Mouse (Mus musculus) thymus, adult 18-20 months (tissue): ENCODE data around the gene Cited4.

Experiments used
- DNase-seq, 2 experiments: peaks; one replicate each; pipeline ENCODE4 v3.0.0; 2022; ENCODE audit warnings: mixed read lengths in 2 of 2

The Cited4 gene

DNA sequence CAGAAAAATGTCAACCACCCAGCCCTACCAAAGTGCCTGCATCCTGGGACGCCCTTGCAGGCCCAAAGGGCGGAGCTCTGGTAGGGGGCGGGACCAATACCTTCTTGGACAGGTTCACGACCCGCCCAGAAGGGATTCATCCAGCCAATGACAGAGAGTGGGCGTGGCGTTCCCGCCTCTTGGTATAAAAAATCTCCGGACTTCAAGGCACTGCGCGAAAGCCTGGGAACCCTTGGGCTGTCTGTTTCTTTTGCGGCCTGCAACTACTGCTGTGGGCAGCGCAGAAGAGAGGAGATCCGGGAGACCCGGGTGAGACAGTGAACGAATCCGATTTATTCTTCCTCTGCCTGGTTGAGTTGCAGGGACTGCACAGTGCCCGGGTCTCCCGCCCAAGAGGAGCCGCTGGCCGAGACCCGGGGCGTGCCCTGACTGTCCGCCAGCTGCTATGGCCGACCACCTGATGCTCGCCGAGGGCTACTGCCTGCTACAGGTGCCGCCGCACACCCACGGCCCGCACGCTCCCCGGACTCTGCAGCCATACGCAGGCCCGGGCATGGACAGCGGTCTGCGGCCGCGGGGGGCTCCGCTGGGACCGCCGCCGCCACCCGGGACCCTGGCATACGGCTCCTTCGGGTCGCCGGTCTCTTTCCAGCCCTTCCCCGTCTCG, at the start of gene Cited4:
TSS of gene Cited4 (plus strand) at position 215 of the 667 bp plus-strand sequence.
- peak; percentile 78 to 89 for DNase-seq

DNA sequence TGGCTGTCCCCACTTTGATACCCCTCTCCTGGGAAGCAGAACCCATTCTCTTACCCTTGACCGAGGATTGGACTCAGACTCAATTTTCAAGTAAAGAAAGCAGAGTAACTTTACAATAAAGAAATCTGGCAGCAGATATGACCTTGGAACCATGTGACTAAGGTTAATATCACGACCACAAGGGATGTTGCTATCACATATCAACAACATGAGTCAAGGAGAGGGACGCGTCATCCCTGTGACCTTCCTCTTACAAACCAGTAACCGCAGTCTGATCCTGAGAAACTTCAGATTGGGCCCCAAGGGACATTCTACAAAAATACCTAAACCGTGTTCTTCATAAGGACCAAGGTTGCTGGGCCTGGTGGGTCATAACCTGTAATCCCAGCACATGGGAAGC, 38.6 kb upstream of the Cited4 start:
- DNase-seq = no peak

DNA sequence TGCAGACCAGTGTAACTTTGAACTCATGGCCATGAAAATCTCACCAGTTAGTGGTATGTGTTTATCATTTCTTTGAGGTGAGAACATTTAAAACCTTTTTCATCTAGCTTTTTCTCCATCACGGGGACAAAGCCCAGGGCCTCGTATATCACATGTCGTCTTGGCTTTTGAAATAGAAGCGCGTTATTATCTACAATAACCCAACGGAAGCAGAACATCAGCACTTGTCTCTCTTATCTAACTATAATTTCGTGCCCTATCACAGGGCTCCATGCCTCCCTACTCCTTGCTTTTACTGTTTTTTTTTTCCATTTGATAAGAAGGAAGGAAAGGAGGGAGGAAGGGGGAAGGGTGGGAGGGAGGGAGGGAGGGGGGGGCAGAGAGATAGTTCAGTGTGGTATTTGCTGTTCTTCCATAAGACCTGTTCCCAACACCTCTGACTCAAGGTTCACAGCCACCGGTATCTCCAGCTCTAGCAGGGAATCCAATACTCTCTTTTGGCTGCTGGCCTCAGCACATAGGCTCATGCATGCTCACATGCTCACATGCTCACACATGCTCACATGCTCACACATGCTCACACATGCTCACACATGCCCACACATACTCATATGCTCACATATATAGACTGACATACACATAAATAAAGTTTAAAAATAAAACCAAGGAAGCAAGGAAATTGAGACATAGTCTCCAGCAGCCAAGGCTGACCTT, 36.0 kb upstream of the Cited4 start:
- DNase-seq = no peak

DNA sequence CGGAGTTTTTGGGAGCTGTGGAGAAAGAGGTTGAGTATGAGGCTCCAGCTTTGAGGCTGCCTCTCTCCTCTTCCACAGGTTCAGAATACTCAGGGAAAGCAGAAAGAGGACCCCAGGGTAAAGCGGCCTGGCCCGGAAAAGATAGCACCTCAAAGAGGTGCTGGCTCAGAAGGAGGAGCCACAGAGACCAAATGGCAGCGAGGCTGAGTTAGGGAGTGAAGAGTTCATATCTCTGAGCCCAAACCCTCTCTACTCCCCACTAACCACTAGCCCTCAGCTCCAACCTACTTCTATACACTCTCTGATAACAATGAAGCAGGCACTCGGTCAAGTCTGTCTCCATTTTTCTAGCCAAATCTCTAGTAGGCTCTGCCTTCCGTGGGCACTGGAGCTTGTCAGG, 34.5 kb upstream of the Cited4 start:
- no peak for DNase-seq

DNA sequence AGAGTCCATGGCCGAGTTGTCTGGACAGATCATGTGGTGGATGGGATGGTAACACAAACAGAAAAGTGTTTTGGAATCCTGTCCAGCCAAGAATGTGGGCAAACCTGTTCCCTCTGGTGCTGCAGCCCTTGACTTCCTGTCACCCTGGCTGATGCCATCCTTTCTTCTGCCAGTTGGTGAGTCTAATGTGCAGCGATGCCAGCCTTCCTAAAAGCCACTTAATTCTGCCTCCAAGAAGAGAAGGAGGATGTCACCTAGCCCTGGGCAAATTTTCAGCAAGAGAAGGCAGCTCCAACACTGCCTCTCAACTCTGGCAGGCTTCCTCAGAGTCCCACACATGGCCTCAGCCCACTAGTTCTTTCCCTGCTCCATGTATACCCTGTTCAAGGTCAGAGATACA, 31.0 kb upstream of the Cited4 start:
- DNase-seq = no peak

DNA sequence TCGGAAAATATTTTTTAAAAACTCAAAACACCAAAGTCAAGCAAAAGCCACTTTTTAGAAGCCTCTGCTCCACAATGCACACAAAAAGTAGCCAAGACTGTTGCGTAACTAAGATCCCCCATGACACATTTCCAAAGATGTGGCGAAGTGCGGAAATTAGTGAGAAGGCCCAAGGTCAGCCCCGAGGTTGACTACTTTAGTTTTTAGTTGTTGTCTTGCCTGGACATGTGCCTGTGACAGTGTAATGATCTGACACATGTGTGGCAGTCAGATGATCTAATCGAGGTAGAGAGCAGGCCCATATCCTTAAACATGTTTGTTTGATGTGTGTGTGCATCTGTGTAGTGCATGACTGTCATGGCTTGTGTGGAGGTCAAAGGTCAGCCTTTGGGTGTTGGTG, 24.4 kb upstream of the Cited4 start:
- no peak for DNase-seq

DNA sequence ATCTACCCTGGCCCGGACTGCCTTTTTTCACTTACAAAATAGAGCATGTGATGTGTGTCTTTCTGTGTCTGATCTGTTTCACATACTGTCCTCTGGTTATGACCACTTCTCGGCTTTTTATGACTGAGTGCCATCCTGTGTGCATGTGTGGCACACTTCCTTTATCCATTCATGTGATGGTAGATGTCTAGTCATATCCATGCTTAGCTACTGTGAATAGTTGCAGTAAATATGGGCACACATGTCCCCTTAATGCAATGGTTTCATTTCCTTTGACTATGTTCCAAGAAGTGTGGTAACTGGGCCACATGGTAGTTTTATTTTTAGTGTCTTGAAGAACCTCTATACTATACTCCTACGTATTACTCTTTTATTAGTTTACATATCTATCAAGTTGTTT, 22.5 kb upstream of the Cited4 start:
- no peak for DNase-seq

DNA sequence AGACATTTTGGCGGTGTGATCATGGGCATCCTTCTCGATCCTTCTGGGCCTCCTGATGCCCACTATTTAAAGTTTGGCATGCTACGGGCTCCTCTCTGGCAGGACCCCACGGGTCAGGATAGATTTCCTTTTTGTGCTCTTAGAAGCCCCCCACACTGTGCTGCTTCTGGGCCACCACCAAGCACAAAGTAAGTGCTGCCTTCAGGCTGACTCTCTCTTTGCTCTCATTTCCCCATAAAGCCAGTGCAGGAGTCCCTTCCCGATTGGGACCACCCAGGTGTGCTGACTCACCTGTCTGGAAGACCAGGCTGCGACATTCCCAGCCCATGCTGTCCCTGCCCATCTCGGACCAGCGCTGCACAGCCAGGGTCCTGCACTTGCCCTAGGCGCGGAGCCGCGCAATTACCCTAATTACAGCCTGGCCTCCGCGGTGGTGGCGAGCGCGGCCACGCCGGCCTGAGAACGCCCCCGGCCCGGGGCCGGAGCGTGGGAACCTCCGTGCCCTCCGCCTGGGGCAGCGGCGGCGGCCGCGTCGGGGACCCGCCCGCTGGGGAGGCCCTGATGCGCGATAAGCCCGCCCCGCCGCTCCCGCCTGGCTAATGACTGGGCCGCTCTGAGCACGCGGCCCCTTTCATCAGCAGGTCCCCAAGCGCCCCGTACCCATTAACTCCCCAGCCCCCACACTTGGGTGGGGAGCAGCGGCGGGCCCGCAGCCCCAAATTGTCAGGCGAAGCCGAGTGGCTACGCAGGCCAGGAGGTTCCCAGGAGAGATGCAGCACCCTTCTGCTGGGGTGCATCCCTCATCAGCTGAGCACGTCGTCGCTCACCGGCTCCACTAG, 16.8 kb upstream of the Cited4 start:
- DNase-seq = no peak

DNA sequence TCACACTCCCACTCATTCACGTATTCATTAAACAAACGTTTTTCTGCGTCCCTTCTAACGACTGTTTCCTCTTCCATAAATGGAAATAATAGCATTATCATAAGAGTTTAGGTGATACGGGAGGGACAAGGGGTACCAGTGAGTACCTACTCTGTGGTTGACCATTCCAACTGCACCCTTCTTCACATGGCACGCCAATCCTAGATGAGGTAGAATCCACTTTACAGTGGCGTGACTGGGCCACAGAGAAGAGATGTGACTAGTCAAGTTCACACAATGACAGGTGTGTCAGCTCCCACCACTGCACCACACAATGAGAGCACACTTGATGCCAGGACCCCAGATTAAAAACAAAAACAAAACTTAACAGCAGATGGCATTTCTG, 16.2 kb upstream of the Cited4 start:
- DNase-seq = no peak

DNA sequence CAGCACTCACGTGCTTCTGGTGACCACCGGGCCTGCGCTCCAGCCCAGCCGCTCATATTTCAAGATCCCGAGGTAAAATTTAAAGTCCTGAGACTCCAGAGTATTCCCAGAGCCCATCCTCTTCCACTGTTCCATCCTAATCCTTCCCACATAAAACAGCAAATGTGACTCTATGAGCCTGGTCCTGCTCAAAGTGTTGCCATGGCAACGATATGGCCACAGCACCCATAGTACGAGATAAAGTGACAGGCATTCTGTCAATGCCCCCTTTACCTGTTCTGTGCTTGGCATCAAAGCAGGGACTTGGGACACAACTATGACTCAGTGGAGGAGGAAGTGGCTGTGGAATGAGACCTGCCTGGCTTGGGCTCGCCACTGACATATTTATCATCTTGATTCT, 10.5 kb upstream of the Cited4 start:
- no peak for DNase-seq

DNA sequence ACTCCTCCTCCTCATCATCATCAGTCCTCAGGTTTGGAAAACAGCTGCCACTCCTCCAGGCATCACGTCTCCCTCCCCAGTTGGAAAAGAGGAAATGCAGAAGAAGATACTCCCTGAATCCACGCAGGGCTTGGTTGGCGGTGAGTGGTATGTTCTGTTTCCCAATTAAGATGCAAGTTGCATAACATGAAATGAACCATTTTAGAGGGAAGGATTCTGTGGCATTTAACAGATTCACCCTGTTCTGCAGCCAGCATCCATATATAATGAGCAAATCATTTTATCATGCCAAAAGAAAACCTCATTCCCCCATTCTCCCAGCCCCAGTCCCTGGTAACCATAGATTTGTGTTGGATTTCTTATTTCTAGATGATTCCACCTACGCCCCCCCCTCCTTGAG, 5.9 kb upstream of the Cited4 start:
- DNase-seq = no peak

DNA sequence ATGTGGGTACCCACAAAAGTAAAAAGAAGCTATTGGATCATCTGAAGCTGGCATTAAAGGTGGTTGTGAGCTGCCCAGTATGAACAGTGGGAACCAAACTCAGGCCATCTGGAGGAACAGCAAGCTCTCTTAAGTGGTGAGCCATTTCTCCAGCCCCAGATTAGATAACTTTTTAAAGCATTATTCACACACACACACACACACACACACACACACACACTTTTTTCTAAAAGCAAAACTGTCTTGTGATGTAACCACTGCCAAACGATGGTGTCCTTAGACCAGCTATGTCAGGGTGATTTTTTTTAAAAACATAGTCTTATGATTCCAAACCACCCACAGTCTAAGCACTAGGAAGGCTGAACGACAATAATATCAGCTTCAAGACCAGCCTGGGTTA, 1.8 kb upstream of the Cited4 start:
- DNase-seq = no peak

DNA sequence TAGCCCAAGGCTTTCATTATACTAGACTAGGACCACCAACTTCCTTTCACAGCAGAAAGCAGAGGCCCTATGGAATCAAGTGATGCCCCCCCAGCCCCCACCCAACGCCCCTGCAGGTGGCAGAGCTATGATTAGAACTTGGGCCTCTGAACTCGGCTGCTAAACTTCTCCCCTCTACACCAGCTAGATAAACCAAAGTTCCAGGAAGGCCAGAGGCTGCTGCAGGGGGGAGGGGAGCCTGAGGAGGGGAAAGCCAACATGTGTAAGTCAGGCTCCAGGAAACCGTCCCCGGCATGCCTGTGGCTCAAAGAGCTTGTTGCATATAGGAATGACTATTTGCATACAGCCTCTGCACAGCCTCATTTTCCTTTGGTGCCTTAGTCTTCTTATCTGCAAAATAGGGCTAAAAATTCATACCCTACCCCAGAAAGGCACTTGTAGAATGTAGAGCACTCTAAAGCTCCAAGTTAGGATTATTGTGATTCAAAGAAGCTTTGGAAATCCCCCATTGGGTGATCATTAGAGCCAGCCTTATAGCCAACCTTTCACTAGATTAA, 1.1 kb upstream of the Cited4 start:
- no peak for DNase-seq

DNA sequence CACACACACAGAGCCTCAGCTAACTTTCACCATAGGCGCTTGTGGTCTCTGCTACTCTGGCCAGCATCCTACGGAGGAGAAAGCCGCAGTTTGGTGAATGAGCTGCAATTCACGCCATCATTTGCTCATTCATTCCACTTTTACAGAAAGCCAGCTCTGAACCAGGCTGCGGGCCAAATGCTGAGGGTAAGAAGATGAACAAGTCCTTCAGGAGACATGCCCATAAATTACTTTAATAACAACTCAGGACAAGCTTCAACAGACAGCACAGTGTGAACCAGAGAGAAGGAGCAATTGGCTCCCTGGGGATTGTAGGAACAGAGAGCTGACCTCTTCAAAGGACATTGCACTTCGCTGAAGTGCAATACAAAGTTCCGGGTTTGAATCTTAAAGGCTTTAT, 590 bp upstream of the Cited4 start:
- no peak for DNase-seq

DNA sequence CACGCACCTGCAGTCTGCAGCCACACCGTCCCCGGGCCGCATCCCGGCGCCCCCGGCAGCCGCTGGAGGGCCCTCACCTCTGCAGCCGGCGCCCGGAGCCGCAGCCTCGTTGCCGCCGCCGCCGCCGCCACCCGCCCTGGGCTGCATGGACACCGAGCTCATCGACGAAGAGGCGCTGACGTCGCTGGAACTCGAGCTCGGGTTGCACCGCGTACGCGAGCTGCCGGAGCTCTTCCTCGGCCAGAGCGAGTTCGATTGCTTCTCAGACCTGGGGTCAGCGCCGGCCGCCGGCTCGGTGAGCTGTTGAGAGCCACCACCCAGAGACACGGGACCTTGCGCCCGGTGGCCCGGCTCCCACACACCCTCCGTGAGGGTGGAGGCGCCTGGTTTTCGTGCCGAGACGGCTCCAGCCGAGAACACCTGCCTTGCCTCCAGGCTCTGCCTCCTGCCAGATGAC, 701 bp downstream of the Cited4 start:
- DNase-seq = peak; percentile 28 to 40

DNA sequence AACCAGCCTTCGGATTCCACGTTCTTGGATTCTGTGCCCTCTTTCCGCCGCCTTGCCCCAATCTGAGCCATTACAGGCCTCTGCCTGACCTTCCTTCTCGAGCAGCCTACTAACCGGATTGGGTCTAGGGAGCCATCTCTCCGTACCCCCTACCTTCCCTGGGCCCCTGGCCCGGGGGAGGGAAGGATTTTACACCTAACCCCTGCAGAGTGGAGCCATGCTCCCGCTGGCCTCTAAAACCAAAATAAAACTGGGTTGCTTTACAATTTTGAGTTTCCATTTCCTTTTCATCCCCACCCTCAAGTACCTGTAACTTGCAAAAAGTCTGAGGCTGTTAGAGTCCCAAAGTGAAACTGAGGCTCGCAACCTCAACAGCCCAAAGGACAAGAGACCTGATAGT, 1.2 kb downstream of the Cited4 start:
- DNase-seq = no peak

DNA sequence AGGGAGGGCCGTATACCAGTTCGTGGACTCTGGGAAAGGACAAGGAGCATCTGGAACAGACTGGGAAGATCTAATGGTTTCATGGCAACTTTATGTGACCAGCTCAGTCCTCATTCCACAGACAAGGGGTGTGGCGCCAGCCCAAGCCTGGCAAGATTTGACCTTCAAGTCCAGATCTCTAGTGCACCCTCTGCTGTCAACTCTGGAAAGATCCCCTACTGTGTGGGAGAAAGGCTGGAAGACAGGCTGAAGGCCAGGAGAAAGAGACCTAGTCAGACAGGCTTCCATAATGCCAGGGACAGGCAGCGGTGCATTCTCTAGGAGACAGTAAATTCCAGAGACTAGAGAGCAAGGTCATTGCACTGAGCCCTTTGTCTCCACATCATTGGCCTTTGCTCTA, 2.2 kb downstream of the Cited4 start:
- no peak for DNase-seq

DNA sequence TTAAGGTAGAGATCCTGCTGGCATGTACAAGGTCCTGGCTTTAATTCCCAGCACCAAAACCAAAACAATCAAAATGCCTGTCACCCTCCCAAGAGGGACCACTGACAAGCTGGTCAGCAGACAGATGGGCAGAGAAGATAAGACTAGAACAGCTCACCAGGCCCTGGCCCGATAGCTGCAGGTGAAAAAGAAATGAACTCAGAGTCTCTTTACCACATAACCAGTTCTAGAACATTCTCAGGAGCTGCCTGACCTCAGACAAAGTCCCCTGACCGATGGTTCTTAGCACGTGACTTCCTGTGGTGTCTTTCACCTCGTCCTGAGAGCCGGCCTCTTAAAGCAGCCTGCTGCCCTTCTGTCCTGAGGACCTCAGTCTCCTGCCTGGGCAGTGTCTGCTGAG, 3.2 kb downstream of the Cited4 start:
- no peak for DNase-seq

DNA sequence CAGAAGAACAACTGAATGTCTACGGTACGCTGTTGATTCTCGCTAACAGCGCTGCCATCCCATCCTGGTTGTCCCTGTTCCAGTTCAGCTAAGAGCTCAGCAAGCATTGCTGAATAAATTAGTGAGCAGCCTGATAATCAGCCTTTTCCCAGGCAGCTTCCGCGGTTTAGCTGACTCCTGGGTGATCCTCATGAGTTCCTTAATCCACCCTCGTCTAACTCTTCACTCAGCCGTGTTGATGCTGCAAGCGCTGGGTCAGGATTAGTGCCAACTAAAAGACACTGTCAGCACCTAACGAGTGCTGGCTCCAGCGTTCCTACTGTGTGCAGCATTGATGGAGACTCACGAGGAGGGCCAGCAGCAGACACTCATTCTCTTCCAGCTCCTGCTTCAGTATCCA, 4.7 kb downstream of the Cited4 start:
- DNase-seq = no peak

DNA sequence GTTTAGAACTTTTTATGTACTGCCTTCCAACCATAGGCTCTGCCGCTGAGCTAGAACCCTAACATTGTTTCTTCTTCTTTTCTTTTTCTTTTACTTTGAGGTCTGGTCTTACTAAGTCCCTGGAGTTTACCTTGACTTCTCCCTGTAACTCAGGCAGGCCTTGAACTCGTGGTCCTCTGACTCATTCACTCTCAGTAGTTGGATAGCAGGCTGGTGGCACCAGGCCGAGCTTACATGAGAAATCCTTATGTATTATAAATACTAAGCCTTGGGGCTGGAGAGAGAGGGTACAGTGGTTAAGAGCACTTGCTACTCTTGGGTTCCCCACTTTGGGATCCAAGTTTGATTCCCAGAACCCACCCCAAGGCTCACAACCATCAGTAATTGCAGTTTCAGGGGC, 7.2 kb downstream of the Cited4 start:
- no peak for DNase-seq

DNA sequence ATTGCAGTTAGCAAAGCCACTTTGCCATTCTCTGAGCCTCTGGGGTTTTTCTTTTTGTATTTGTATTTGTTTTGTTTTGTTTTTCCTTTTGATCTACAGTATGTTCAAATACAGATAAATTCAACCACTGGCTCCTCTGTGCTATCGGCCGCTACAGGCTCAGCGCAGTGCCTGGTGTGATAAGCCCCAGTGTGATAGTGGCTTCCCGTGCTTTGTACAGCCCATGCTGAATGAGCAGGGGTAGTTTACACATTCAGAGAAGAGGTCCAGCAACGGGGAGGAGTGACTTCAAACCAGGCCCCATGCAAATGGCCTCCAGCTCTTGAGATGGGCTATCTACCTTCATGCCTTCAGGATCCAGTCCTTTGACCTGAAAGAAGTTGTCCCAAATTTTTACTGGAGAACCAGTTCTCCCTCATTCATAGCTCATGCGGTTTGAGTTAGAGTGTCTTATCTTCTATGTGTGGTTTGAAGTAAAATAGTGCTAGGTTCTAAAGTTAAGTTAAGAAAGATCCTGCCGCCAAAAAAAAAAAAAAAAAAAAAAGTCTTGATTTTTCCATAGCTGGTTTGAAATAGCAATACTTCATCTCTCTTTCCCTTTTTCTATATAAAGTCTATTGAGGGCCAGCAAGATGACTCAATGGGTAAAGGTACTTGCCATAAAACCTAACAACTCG, 8.5 kb downstream of the Cited4 start:
- no peak for DNase-seq

DNA sequence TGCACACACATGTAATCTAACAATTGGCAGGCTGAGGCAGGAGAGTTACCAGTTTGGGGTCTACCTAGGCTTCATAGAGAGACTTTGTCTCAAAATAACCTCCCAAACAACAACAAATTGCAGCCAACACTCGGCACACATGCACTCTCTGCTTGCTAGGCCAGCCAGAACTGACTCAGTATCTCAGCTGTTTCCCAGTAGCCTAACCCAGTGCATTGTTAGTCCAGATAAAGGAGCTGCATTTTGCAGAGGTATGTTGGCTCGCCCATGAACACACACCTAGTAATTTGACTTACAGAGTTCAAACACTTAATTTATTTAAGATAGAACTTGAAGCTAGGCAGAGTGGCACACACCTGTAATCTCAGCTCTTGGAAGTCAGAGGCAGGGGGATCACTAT, 9.3 kb downstream of the Cited4 start:
- DNase-seq = no peak

DNA sequence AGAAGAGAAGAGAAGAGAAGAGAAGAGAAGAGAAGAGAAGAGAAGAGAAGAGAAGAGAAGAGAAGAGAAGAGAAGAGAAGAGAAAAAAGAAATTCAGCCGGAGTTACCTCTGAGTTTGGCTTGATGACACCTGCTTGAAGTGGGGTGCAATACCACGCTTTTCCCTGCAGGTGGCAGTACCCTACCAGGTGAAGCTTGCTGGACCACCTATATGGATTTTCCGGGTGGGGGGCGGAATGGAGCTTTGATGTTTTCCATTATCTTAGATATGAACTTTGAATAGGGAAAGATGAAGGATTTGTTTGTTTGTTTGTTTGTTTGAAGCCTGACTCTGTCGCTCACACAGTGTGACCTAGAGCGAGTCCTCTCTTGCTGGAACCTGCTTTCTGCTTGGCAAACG, 14.6 kb downstream of the Cited4 start:
- no peak for DNase-seq
